Mouse (Mus musculus) intestine, embryonic 16.5 days (tissue): ENCODE results near the gene Lpar1. TPM values are rescaled to one million over a fixed set of nuclear protein-coding genes. Genes with fewer than 3 reads are reported as not detected.

Experiments
- ATAC-seq: fragments of 200-750 bp; cut with Nextera tagmentation; 2 replicates; pipeline ENCODE4 v1.8.0; 2017; ENCODE audit warnings: moderate TSS enrichment, moderate library complexity
- H3K27ac ChIP-seq: fragments of 300-500 bp; sonication (generic); 2 replicates; pipeline ENCODE4 v1.5.1; 2014; ENCODE audit warnings: mild to moderate bottlenecking, low read length
- H3K27me3 ChIP-seq: fragments of 300-500 bp; sonication (generic); replicated peaks from 2 replicates; pipeline ENCODE4 v1.6.1; 2014; ENCODE audit warnings: low read length, control low read depth, mixed read lengths; ENCODE audit not compliant: control insufficient read depth, insufficient read depth
- H3K36me3 ChIP-seq: fragments of 300-500 bp; sonication (generic); 2 replicates; pipeline ENCODE4 v1.6.1; 2014; ENCODE audit warnings: low read length, control low read depth; ENCODE audit not compliant: control insufficient read depth, insufficient read depth
- H3K4me1 ChIP-seq: fragments of 300-500 bp; sonication (generic); 2 replicates; pipeline ENCODE4 v1.6.1; 2014; ENCODE audit warnings: low read length, control low read depth, mixed read lengths; ENCODE audit not compliant: control insufficient read depth, insufficient read depth
- H3K4me2 ChIP-seq: fragments of 300-500 bp; sonication (generic); 2 replicates; pipeline ENCODE4 v1.6.1; 2014; ENCODE audit warnings: low read depth, low read length, control low read depth
- H3K4me3 ChIP-seq: fragments of 300-500 bp; sonication (generic); 2 replicates; pipeline ENCODE4 v1.5.1; 2014; ENCODE audit warnings: mild to moderate bottlenecking, low read length
- H3K9ac ChIP-seq: fragments of 300-500 bp; sonication (generic); 2 replicates; pipeline ENCODE4 v1.6.1; 2014; ENCODE audit warnings: low read depth, low read length
- H3K9me3 ChIP-seq: fragments of 300-500 bp; sonication (generic); 2 replicates; pipeline ENCODE4 v1.6.1; 2016; ENCODE audit warnings: low read length, control low read depth; ENCODE audit not compliant: control insufficient read depth
- WGBS: fragments of 180-500 bp; shearing (Covaris S2); extraction: QIAGEN DNeasy Blood & Tissue Kit; methylation state at CpG from one replicate; pipeline ENCODE4 v1.1.7; 2014; 5-methylcytosine and 5-hydroxymethylcytosine counted together
- polyA plus RNA-seq: library from polyadenylated mRNA; unstranded; fragments of >200 nt; fragmentation: Nextera tagmentation; extraction: Ambion mirVana; gene quantifications from 2 replicates; pipeline ENCODE4 v1.2.1, GENCODE M21; 2015

The Lpar1 gene
- polyA plus RNA-seq, 1 experiment from 2014 or later: 54.1 TPM

GRCm38 (mm10) chr4:58506539-58507527 is 46.9 kb downstream of the Lpar1 start:
- no peaks in the 10 kb centered on the region for H3K9me3 ChIP-seq
- H3K4me3 ChIP-seq: no peak overlapping the region
- H3K27me3 ChIP-seq: no peaks in the 10 kb centered on the region
- no peak overlapping the region for H3K9ac ChIP-seq
- WGBS: 87% methylated on average over 4 of the region's 4 CpGs
- H3K36me3 ChIP-seq: peaks cover 10% of the 10 kb centered on the region
- ATAC-seq: 0 out of 2 replicates have a peak, but pooled peaks have one; percentile 19
- H3K4me1 ChIP-seq: peaks cover 18% of the 10 kb centered on the region
- H3K27ac ChIP-seq: no peak overlapping the region
- H3K4me2 ChIP-seq: no peak overlapping the region

- no peak overlapping the region for H3K9ac ChIP-seq
- peaks cover 10% of the 10 kb centered on the region for H3K36me3 ChIP-seq
- no peak overlapping the region for H3K4me3 ChIP-seq
- no peaks in the 10 kb centered on the region for H3K9me3 ChIP-seq
- H3K4me2 ChIP-seq: no peak overlapping the region
- H3K4me1 ChIP-seq: peaks cover 7% of the 10 kb centered on the region; the same call in 1 of the 2 replicates
- H3K27ac ChIP-seq: no peak overlapping the region
- 97% methylated on average over 2 of the region's 2 CpGs for WGBS
- ATAC-seq: no peak
- H3K27me3 ChIP-seq: no peaks in the 10 kb centered on the region
Observed at GRCm38 (mm10) chr4:58504250-58504649, 49.4 kb downstream of the Lpar1 start.

- no peak for ATAC-seq
Observed at GRCm38 (mm10) chr4:58501012-58501777, 52.5 kb downstream of the Lpar1 start.

GRCm38 (mm10) chr4:58499831-58500230 is 53.9 kb downstream of the Lpar1 start:
- peaks cover 18% of the 10 kb centered on the region for H3K4me1 ChIP-seq
- no peak overlapping the region for H3K4me2 ChIP-seq
- no peak for ATAC-seq
- H3K4me3 ChIP-seq: no peak overlapping the region
- 64% methylated on average over 3 of the region's 3 CpGs for WGBS
- H3K36me3 ChIP-seq: peaks cover 10% of the 10 kb centered on the region
- H3K9ac ChIP-seq: no peak overlapping the region
- H3K27ac ChIP-seq: no peak overlapping the region
- no peaks in the 10 kb centered on the region for H3K27me3 ChIP-seq
- no peaks in the 10 kb centered on the region for H3K9me3 ChIP-seq

More at GRCm38 (mm10) chr4:58501012-58501777, 52.5 kb downstream of the Lpar1 start:
- Histone ChIP-seq H3K27me3 (no peaks in the 10 kb centered on the region), H3K27ac (no peak overlapping the region), H3K36me3 (peaks cover 10% of the 10 kb centered on the region), H3K4me3 (no peak overlapping the region), H3K9me3 (no peaks in the 10 kb centered on the region), H3K4me2 (no peak overlapping the region), H3K9ac (no peak overlapping the region), H3K4me1 (peaks cover 15% of the 10 kb centered on the region)
- 74% methylated on average over 21 of the region's 21 CpGs for WGBS

- no peak overlapping the region for H3K27ac ChIP-seq
- H3K4me3 ChIP-seq: no peak overlapping the region
- H3K9me3 ChIP-seq: no peaks in the 10 kb centered on the region
- no peaks in the 10 kb centered on the region for H3K27me3 ChIP-seq
- ATAC-seq: peak; percentile 10; the same call in 1 of the 2 replicates
- no peak overlapping the region for H3K4me2 ChIP-seq
- H3K9ac ChIP-seq: no peak overlapping the region
- H3K4me1 ChIP-seq: peaks cover 18% of the 10 kb centered on the region
- 68% methylated on average over 3 of the region's 3 CpGs for WGBS
- H3K36me3 ChIP-seq: peaks cover 6% of the 10 kb centered on the region; the same call in 1 of the 2 replicates
Observed at GRCm38 (mm10) chr4:58499241-58499640, 54.5 kb downstream of the Lpar1 start.

GRCm38 (mm10) chr4:58498734-58499133 is 55.0 kb downstream of the Lpar1 start:
- H3K36me3 ChIP-seq: peaks cover 5% of the 10 kb centered on the region; the same call in 1 of the 2 replicates
- peak; percentile 22 for ATAC-seq
- no peaks in the 10 kb centered on the region for H3K27me3 ChIP-seq
- WGBS: 68% methylated on average over 6 of the region's 6 CpGs
- peaks cover 18% of the 10 kb centered on the region for H3K4me1 ChIP-seq
- no peaks in the 10 kb centered on the region for H3K9me3 ChIP-seq
- no peak overlapping the region for H3K4me3 ChIP-seq
- H3K27ac ChIP-seq: no peak overlapping the region
- no peak overlapping the region for H3K4me2 ChIP-seq
- H3K9ac ChIP-seq: no peak overlapping the region

- no peak overlapping the region for H3K27ac ChIP-seq
- H3K4me2 ChIP-seq: no peak overlapping the region
- H3K27me3 ChIP-seq: no peaks in the 10 kb centered on the region
- H3K4me1 ChIP-seq: peaks cover 18% of the 10 kb centered on the region
- H3K9ac ChIP-seq: no peak overlapping the region
- peak; percentile 55 for ATAC-seq
- no peaks in the 10 kb centered on the region for H3K36me3 ChIP-seq
- no peak overlapping the region for H3K4me3 ChIP-seq
- WGBS: 46% methylated on average over 4 of the region's 4 CpGs
- no peaks in the 10 kb centered on the region for H3K9me3 ChIP-seq
Observed at GRCm38 (mm10) chr4:58497284-58497683, 56.4 kb downstream of the Lpar1 start.

GRCm38 (mm10) chr4:58496743-58497142 is 57.0 kb downstream of the Lpar1 start:
- peaks cover 18% of the 10 kb centered on the region for H3K4me1 ChIP-seq
- no peaks in the 10 kb centered on the region for H3K36me3 ChIP-seq
- H3K9me3 ChIP-seq: no peaks in the 10 kb centered on the region
- no peaks in the 10 kb centered on the region for H3K27me3 ChIP-seq
- WGBS: 48% methylated on average over 8 of the region's 8 CpGs
- ATAC-seq: peak; percentile 4; the same call in 1 of the 2 replicates
- H3K4me2 ChIP-seq: no peak overlapping the region
- no peak overlapping the region for H3K4me3 ChIP-seq
- no peak overlapping the region for H3K27ac ChIP-seq
- no peak overlapping the region for H3K9ac ChIP-seq

- Histone ChIP-seq H3K4me1 (peaks cover 14% of the 10 kb centered on the region), H3K4me2 (no peak overlapping the region), H3K9me3 (no peaks in the 10 kb centered on the region), H3K27me3 (no peaks in the 10 kb centered on the region), H3K27ac (no peak overlapping the region), H3K9ac (no peak overlapping the region), H3K4me3 (no peak overlapping the region), H3K36me3 (0 out of 2 replicates have a peak, but pooled peaks cover 3% of the 10 kb centered on the region)
- ATAC-seq: 0 out of 2 replicates have a peak, but pooled peaks have one; percentile 46
- WGBS: 74% methylated on average over 3 of the region's 3 CpGs
Observed at GRCm38 (mm10) chr4:58491742-58492141, 62.0 kb downstream of the Lpar1 start.
